Mouse (Mus musculus) stomach, postnatal 0 days (tissue): ENCODE measurements at regions not wholly inside any gene's neighbourhood (a gene's known extent, or its start where the extent isn't known, plus 50 kb on each side); places are given as distances from the start of the nearest gene placed in this dataset.

Experiments used
- ATAC-seq: fragments of 200-750 bp; cut with Nextera tagmentation; 2 replicates; pipeline ENCODE4 v1.8.0; 2017; ENCODE audit not compliant: low FRiP score, low TSS enrichment
- DNase-seq: peaks from one replicate; pipeline ENCODE4 v3.0.0-alpha.2; 2016; ENCODE audit warnings: low spot score
- H3K27ac ChIP-seq: fragments of 300-500 bp; sonication (generic); replicated peaks from 2 replicates; pipeline ENCODE4 v1.5.1; 2014; ENCODE audit warnings: mild to moderate bottlenecking, control low read depth
- H3K27me3 ChIP-seq: fragments of 300-500 bp; sonication (generic); 2 replicates; pipeline ENCODE4 v1.6.1; 2014; ENCODE audit warnings: low read length; ENCODE audit not compliant: control insufficient read depth, insufficient read depth
- H3K36me3 ChIP-seq: fragments of 300-500 bp; sonication (generic); 2 replicates; pipeline ENCODE4 v1.6.1; 2014; ENCODE audit warnings: low read length, mixed read lengths; ENCODE audit not compliant: control insufficient read depth, insufficient read depth
- H3K4me1 ChIP-seq: fragments of 300-500 bp; sonication (generic); replicated peaks from 2 replicates; pipeline ENCODE4 v1.6.1; 2014; ENCODE audit warnings: antibody characterized with exemption; ENCODE audit not compliant: control insufficient read depth, insufficient read depth
- H3K4me2 ChIP-seq: fragments of 300-500 bp; sonication (generic); replicated peaks from 2 replicates; pipeline ENCODE4 v1.6.1; 2014; ENCODE audit warnings: low read depth, mild to moderate bottlenecking, control low read depth, moderate library complexity
- H3K4me3 ChIP-seq: fragments of 300-500 bp; sonication (generic); 2 replicates; pipeline ENCODE4 v1.5.1; 2014; ENCODE audit warnings: low read depth, low read length, control low read depth
- H3K9ac ChIP-seq: fragments of 300-500 bp; sonication (generic); 2 replicates; pipeline ENCODE4 v1.6.1; 2014; ENCODE audit warnings: mild to moderate bottlenecking, low read length, control low read depth, mixed read lengths
- H3K9me3 ChIP-seq: fragments of 300-500 bp; sonication (generic); 2 replicates; pipeline ENCODE4 v1.6.1; 2016; ENCODE audit warnings: low read length; ENCODE audit not compliant: control insufficient read depth
- CTCF ChIP-seq: IDR thresholded peaks from 2 replicates; pipeline ENCODE4 v1.5.1; 2016; ENCODE audit warnings: antibody characterized with exemption, low read depth, mild to moderate bottlenecking, moderate library complexity
- EP300 ChIP-seq: optimal IDR thresholded peaks from 2 replicates; pipeline ENCODE3; 2016; ENCODE audit warnings: antibody characterized with exemption
- WGBS: fragments of 180-500 bp; shearing (Covaris S2); extraction: QIAGEN DNeasy Blood & Tissue Kit; methylation state at CpG from one replicate; pipeline ENCODE4 v1.1.7; 2014; 5-methylcytosine and 5-hydroxymethylcytosine counted together

DNA sequence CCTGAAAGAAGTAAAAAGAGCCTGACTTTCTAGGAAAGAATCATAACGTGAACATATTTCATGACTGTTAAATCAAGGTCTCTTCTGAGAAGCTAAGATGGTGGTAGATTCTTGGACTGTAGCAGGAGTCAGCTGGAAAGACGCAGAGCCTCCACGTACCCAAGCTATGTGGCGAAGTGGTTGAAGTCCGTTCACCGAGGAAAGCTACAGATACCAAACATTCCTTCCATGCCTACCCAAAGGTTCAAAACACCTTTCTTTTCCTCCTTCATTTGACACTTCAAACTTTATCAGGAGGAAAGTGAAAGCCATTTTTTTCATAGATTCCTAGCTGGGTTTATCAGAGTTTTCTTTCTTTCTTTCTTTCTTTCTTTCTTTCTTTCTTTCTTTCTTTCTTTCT lies 67.5 kb upstream of the Cpeb4 start:
- Histone ChIP-seq H3K27me3 (no peaks in the 10 kb centered on the region), H3K4me2 (no peak overlapping the region), H3K4me1 (peaks cover 2% of the 10 kb centered on the region; the same call in 1 of the 2 replicates), H3K36me3 (no peaks in the 10 kb centered on the region), H3K4me3 (no peak overlapping the region), H3K27ac (no peak overlapping the region; the same call in 1 of the 2 replicates), H3K9ac (no peak overlapping the region), H3K9me3 (no peaks in the 10 kb centered on the region)
- TF ChIP-seq CTCF (no peak), EP300 (no peak)
- ATAC-seq (no peak), DNase-seq (no peak)
- WGBS = 85% methylated on average over 6 of the region's 6 CpGs

- no peaks in the 10 kb centered on the region for H3K27me3 ChIP-seq
- no peaks in the 10 kb centered on the region for H3K36me3 ChIP-seq
- no peak overlapping the region for H3K4me3 ChIP-seq
- no peak overlapping the region for H3K9ac ChIP-seq
- peaks cover 2% of the 10 kb centered on the region; the same call in 1 of the 2 replicates for H3K4me1 ChIP-seq
- peak; percentile 77 for DNase-seq
- no peak overlapping the region for H3K4me2 ChIP-seq
- H3K27ac ChIP-seq = peak overlapping the region; percentile 66
- no peak for TF ChIP-seq EP300
- no peak for TF ChIP-seq CTCF
- WGBS = 53% methylated on average over 8 of the region's 8 CpGs
- ATAC-seq = peak; percentile 30; the same call in 1 of the 2 replicates
- no peaks in the 10 kb centered on the region for H3K9me3 ChIP-seq
Measured at GRCm38 (mm10) chr11:31807461-31808215, 64.4 kb upstream of the Cpeb4 start.

DNA sequence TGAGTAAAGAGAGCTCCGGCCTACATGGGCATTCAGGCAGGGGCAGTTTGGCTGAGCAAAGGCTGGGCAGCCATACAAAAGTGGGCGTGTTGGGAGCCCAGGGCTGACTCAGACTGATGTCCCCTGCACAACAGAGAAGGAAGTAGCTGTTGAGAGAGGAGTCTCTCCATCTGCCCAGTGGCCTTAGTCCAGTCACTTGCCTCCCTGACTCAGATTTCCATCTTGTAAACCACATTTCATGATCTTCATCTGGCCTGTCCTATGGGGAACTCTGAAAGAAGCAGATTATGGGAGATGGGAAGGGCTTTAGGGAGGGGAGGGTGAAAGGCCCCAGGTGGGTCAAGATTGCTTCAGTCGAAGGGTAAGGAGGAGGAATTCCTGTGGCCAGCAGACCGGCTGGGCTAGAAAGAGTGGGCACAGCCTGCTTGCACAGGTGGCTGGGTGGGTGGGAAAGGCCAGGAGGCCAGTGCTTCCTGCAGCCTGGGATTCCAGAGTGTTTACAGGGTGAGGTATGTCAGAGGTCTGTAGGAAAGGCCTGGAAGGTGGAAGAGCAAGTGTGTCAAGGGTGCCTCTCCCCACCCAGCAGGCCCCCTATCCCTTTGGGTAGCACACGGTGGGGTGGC lies 63.7 kb upstream of the Cpeb4 start:
- peak overlapping the region; percentile 66 for H3K27ac ChIP-seq

DNA sequence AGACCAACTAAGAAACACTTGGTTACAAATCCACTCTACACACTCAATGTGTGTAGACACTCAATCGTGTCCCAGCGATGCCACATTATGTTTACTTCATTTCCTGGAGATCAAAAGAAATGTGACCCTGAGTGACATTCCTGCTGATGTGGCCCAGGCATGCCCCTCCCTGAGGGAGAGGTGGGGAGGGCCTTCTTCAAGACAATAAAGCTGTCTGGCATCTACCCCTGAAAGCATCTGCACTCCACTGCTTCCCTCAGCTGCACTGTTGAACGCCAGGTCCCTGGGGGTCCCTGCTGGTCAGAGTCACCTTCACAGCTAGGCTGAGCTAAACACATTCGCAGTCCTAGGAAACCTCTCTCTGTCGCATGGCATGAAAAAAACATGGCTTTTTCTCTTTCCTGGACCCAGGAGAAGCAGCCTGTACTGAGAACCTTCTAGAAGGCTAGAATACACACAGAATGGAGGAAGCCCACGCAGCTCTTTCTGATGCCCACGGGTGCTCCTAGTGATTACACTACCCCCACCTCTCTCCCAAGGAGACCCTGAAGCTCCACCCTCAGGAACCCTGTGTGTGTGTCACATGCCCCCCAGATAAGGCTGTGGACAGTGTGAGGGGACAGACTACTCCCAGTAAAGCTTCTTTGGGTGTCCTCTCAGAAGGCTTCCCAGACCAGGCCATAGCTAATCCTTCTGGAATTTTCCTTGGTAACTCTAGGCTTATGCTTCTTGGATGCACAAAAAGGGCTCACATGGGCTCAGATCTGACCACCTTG lies 61.8 kb upstream of the Cpeb4 start:
- DNase-seq (no peak), ATAC-seq (no peak)
- peaks cover 2% of the 10 kb centered on the region; the same call in 1 of the 2 replicates for H3K4me1 ChIP-seq
- H3K27me3 ChIP-seq = no peaks in the 10 kb centered on the region
- H3K4me2 ChIP-seq = no peak overlapping the region
- no peaks in the 10 kb centered on the region for H3K36me3 ChIP-seq
- TF ChIP-seq CTCF (no peak), EP300 (no peak)
- WGBS = 49% methylated on average over 7 of the region's 7 CpGs
- no peaks in the 10 kb centered on the region for H3K9me3 ChIP-seq
- no peak overlapping the region for H3K4me3 ChIP-seq
- no peak overlapping the region for H3K9ac ChIP-seq
- no peak overlapping the region for H3K27ac ChIP-seq

More for the DNA sequence above, 63.7 kb upstream of the Cpeb4 start:
- Histone ChIP-seq H3K27me3 (no peaks in the 10 kb centered on the region), H3K9me3 (no peaks in the 10 kb centered on the region), H3K9ac (no peak overlapping the region), H3K4me1 (peaks cover 2% of the 10 kb centered on the region; the same call in 1 of the 2 replicates), H3K4me3 (no peak overlapping the region), H3K4me2 (no peak overlapping the region), H3K36me3 (no peaks in the 10 kb centered on the region)
- TF ChIP-seq EP300 = no peak
- TF ChIP-seq CTCF = no peak
- DNase-seq = peak; percentile 73
- WGBS = 43% methylated on average over 5 of the region's 5 CpGs
- peak; percentile 62 for ATAC-seq

- H3K4me1 ChIP-seq = peaks cover 2% of the 10 kb centered on the region; the same call in 1 of the 2 replicates
- H3K9me3 ChIP-seq = no peaks in the 10 kb centered on the region
- no peak overlapping the region for H3K4me2 ChIP-seq
- DNase-seq = peak; percentile 63
- no peaks in the 10 kb centered on the region for H3K36me3 ChIP-seq
- no peaks in the 10 kb centered on the region for H3K27me3 ChIP-seq
- H3K4me3 ChIP-seq = no peak overlapping the region
- peak; percentile 60 for ATAC-seq
- no peak overlapping the region for H3K9ac ChIP-seq
- no peak for TF ChIP-seq CTCF
- WGBS = 33% methylated on average over 9 of the region's 9 CpGs
- peak overlapping the region; percentile 13; the same call in 1 of the 2 replicates for H3K27ac ChIP-seq
Measured at GRCm38 (mm10) chr11:31812215-31812614, 59.8 kb upstream of the Cpeb4 start.
